Mouse (Mus musculus) Patski (cell line): ENCODE results near the gene Gm17655. TPM values are rescaled to one million over a fixed set of nuclear protein-coding genes. Genes with fewer than 3 reads are reported as not detected.
"Not testable (repeated sequence)": the region's sequence is repeated elsewhere in the genome, so short reads cannot be mapped to it uniquely, and the experiment has no call there.

Source experiments
- ATAC-seq: fragments of 100-300 bp; one replicate; pipeline ENCODE4 v1.8.0; 2021
- CTCF ChIA-PET: fragments of 350-600 bp; sonication (Branson Sonifier 250); formaldehyde crosslinking; loops from one replicate; lab custom pipeline; 2022; ENCODE audit warnings: inconsistent platforms; lab: Charles Lee
- POLR2A ChIA-PET: fragments of 350-600 bp; sonication (Branson Sonifier 250); formaldehyde crosslinking; loops from one replicate; lab custom pipeline; 2022; ENCODE audit warnings: antibody characterized with exemption, inconsistent platforms; lab: Charles Lee
- DNase-seq: peaks from one replicate; pipeline ENCODE4 v3.0.0-alpha.2; 2011; ENCODE audit warnings: low read depth, low spot score
- H3K27me3 ChIP-seq: fragments of 371-371 bp; one replicate; pipeline ENCODE4 v1.5.1; 2021
- CTCF ChIP-seq: fragments of 100-300 bp; IDR thresholded peaks from one replicate; pipeline ENCODE4 v1.5.1; 2021
- in situ Hi-C: fragments of 300-500 bp; cut with MboI; formaldehyde crosslinking; loops from 3 replicates; pipeline ENCODE4 v1.11.1; 2018; ENCODE audit warnings: low pct_unique_long_range_greater_than_20kb, mixed read lengths
- polyA plus RNA-seq: library from polyadenylated mRNA; unstranded; gene quantifications from one replicate; pipeline ENCODE4 v1.2.3, GENCODE M21; 2021

The Gm17655 gene
- polyA plus RNA-seq, result 8.2 TPM

- POLR2A ChIA-PET, ATAC-seq, CTCF ChIA-PET, in situ Hi-C loops, DNase-seq, H3K27me3 ChIP-seq: not testable (repeated sequence)
Measured at GRCm38 (mm10) chr5:110072413-110072812, at the start of gene Gm17655. TSS of gene Gm17655 (minus strand) at chr5:110072513.

- peak; percentile 48 for ATAC-seq
- in situ Hi-C loops, result loop anchor here (10.0 kb wide), 1 partner anchor 55 kb away; no protein-coding TSS in a partner anchor
- peak; percentile 76 for DNase-seq
- CTCF ChIA-PET, result no interaction called here
- no peak for TF ChIP-seq CTCF
- POLR2A ChIA-PET, result no interaction called here
- no peaks in the 10 kb centered on the region for H3K27me3 ChIP-seq
Measured at GRCm38 (mm10) chr5:110109991-110110441, 37.7 kb upstream of the Gm17655 start, which contains the start of gene Zfp605. TSS of gene Zfp605 (plus strand) at chr5:110110092.

DNA sequence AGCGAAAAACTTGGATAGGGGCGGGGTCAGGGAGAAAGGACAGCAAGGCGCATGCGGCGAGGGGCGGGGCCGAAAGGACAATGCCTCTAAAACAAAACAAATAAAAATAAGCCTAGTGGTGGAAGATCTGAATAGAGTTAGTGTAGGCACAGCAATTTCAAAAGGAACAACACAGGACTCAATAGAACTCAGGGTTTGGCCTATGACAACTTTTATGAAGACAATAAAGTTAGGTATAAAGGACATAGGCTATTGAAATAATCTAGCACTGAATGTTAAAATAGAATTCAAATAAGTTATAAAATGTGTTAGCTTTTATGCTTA lies 36.0 kb upstream of the Gm17655 start:
- in situ Hi-C loops, result loop anchor here (10.0 kb wide), 1 partner anchor 53 kb away; no protein-coding TSS in a partner anchor
- no peak for DNase-seq
- no peaks in the 10 kb centered on the region for H3K27me3 ChIP-seq
- POLR2A ChIA-PET, result no interaction called here
- CTCF ChIA-PET, result no interaction called here
- TF ChIP-seq CTCF, result no peak
- ATAC-seq, result no peak

GRCm38 (mm10) chr5:110107581-110108304 lies 35.4 kb upstream of the Gm17655 start, which contains the start of gene Gtpbp6:
TSS of gene Gtpbp6 (minus strand) at chr5:110108197.
- TF ChIP-seq CTCF, result no peak
- DNase-seq, result peak; percentile 95
- ChIA-PET CTCF (no interaction called here), POLR2A (interaction anchor here (0.6 to 1.8 kb wide), 2 partner anchors 13 to 1390 kb away, joined by 4 to 5 read pairs; partner anchors contain the start of gene Gm35315)
- in situ Hi-C loops, result loop anchor here (10.0 kb wide), 1 partner anchor 53 kb away; no protein-coding TSS in a partner anchor
- no peaks in the 10 kb centered on the region for H3K27me3 ChIP-seq
- peak; percentile 87 for ATAC-seq

DNA sequence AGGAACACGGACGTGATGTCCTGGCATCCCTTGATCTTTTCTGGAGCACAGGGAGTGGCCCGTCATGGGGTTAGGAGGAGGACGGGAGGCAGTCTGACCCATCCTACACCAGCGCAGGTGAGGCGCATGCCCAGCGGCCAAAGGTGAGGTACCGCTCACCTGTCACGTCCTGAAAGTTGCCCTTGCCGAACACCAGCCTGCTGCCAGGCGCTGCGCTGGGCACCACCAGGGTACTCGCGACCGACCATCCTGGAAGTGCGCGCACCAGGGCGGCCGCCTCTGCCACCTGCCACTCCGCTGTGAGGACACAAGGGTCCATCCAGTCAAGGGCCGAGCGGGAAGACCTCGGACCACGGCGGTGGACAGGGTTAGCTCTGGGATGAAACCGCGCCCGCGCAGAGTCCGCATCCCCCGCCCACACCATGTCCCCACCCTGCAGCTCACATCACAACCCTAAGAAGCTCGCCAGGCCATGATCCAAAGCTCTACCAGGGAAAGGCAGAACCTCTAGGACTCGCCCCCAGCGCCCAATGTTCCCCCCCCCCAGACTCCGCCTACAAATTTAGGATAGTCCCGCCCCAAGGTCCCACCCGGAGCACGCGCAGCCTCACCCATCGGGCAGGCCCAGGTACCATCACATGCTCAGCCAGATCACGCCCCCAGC lies 34.7 kb upstream of the Gm17655 start:
- ChIA-PET CTCF (no interaction called here), POLR2A (interaction anchor here (0.6 to 1.8 kb wide), 2 partner anchors 12 to 1390 kb away, joined by 4 to 5 read pairs; partner anchors contain the start of gene Gm35315)
- in situ Hi-C loops, result loop anchor here (10.0 kb wide), 1 partner anchor 52 kb away; no protein-coding TSS in a partner anchor
- H3K27me3 ChIP-seq, result no peaks in the 10 kb centered on the region
- TF ChIP-seq CTCF, result no peak
- ATAC-seq, result no peak
- no peak for DNase-seq

GRCm38 (mm10) chr5:110106140-110106871 lies 34.0 kb upstream of the Gm17655 start:
- in situ Hi-C loops, result loop anchor here (10.0 kb wide), 1 partner anchor 52 kb away; no protein-coding TSS in a partner anchor
- TF ChIP-seq CTCF, result no peak

GRCm38 (mm10) chr5:110104616-110105380 lies 32.5 kb upstream of the Gm17655 start:
- DNase-seq, result no peak
- CTCF ChIA-PET, result no interaction called here
- in situ Hi-C loops, result loop anchor here (10.0 kb wide), 1 partner anchor 50 kb away; no protein-coding TSS in a partner anchor
- POLR2A ChIA-PET, result interaction anchor here (1.2 kb wide), 1 partner anchor 10 kb away, joined by 3 read pairs; the partner anchor contains the start of gene Gm35315
- no peak for TF ChIP-seq CTCF
- no peak for ATAC-seq
- no peaks in the 10 kb centered on the region for H3K27me3 ChIP-seq

More at GRCm38 (mm10) chr5:110106140-110106871, 34.0 kb upstream of the Gm17655 start:
- ChIA-PET CTCF (no interaction called here), POLR2A (interaction anchor here (1.8 kb wide), 1 partner anchor 11 kb away, joined by 5 read pairs; the partner anchor contains the start of gene Gm35315)
- ATAC-seq (no peak), DNase-seq (no peak)
- H3K27me3 ChIP-seq, result no peaks in the 10 kb centered on the region

DNA sequence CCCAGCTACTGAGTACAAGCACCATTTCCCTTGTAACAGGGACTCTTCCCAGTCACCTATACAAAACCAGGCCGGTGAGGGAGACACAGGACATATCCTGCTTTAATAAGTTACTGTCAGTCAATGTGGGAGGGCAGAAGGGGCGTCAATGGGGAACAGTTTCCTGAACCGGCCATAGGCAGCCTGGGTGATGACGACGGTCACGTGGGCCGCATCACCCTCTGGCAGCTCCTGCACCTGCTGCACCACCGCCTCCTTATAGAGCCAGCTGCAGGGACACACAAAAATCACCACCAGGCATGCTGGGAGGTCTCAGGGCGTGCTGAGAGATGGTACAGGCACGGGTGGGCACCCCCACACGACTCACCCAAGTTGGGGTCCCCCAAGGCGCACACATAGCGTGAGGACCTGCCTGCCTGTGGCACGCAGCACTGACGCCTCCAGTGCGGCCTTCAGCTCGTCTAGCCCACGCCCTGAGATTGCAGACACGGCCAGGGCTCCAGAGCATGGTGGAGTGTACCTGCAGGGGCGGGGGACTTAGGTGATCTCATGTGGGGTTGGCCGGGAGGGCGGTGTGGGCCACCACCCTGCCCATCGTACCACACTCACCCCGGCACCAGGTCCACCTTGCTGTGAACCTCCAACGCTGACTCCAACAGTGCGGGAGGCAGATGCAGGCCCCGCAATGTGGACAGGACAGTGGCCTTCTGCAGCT lies 31.7 kb upstream of the Gm17655 start:
- no peaks in the 10 kb centered on the region for H3K27me3 ChIP-seq
- no peak for TF ChIP-seq CTCF
- DNase-seq, result no peak
- ChIA-PET POLR2A (interaction anchor here (1.2 kb wide), 1 partner anchor 10 kb away, joined by 3 read pairs; the partner anchor contains the start of gene Gm35315), CTCF (no interaction called here)
- in situ Hi-C loops, result loop anchor here (10.0 kb wide), 1 partner anchor 49 kb away; no protein-coding TSS in a partner anchor
- ATAC-seq, result no peak
